In genomic region chr2:38512308-38513182, GRCm38 (mm10) we compare ENCODE assay signal across 8 mouse cellular contexts. TPM values are rescaled to one million over a fixed set of nuclear protein-coding genes. Genes with fewer than 3 reads are reported as not detected.
DNase-seq lines count a peak whose midpoint lies in the region; ATAC-seq and TF ChIP-seq lines count a peak whose summit lies in the region.

No protein-coding gene starts in this region.

- no peak for TF ChIP-seq EP300 in heart, adult 2 months (IDR thresholded peaks at IDR 0.05; ENCODE audit: insufficient read depth, low read depth, low read length)

- H3K27ac ChIP-seq in heart, adult 2 months: peak overlapping the region; percentile 93
- no peak overlapping the region for H3K27ac ChIP-seq in kidney, adult 2 months (ENCODE audit: insufficient read depth, low read depth, low read length)
- peak overlapping the region; percentile 87 for H3K27ac ChIP-seq in lung, embryonic 16.5 days (ENCODE audit: low read length)
- peak overlapping the region; percentile 97 for H3K27ac ChIP-seq in stomach, embryonic 14.5 days (ENCODE audit: low read length)

- TF ChIP-seq CTCF in heart, adult 2 months (IDR thresholded peaks at IDR 0.05): no peak
- TF ChIP-seq CTCF in kidney, adult 2 months (conservative IDR thresholded peaks at IDR 0.05; ENCODE audit: insufficient read depth, insufficient read length, low read depth, low read length): no peak

- H3K4me1 ChIP-seq in heart, adult 2 months (ENCODE audit: control insufficient read depth, insufficient read depth, low read length): peaks cover 23% of the 10 kb centered on the region
- peaks cover 7% of the 10 kb centered on the region for H3K4me1 ChIP-seq in kidney, adult 2 months (ENCODE audit: control insufficient read depth, insufficient read depth, low read length)
- H3K4me1 ChIP-seq in lung, embryonic 16.5 days (replicated peaks; ENCODE audit: control insufficient read depth, insufficient read depth, low read length): peaks cover 31% of the 10 kb centered on the region
- peaks cover 40% of the 10 kb centered on the region for H3K4me1 ChIP-seq in stomach, embryonic 14.5 days (ENCODE audit: control insufficient read depth, insufficient read depth, low read length)

- no peaks in the 10 kb centered on the region for H3K79me2 ChIP-seq in heart, adult 2 months (replicated peaks; ENCODE audit: control insufficient read depth, insufficient read depth, low read length)

- DNase-seq in embryo, embryonic 11 days: peak; percentile 62
- no peak for DNase-seq in embryo, embryonic 10 days (ENCODE audit: low spot score)
- DNase-seq in brain, adult 2 months (ENCODE audit: low read depth, low spot score): peak; percentile 48
- DNase-seq in heart, adult 2 months: peak; percentile 77 to 78
- DNase-seq in kidney, adult 2 months: peak; percentile 62
- no peak for DNase-seq in spleen, postnatal 36 days (ENCODE audit: low spot score in 2 of 2)

- 22% methylated on average over 16 of the region's 16 CpGs for WGBS in heart, adult 2 months
- WGBS in kidney, adult 2 months: 23% methylated on average over 16 of the region's 16 CpGs
- 3% methylated on average over 16 of the region's 16 CpGs for WGBS in lung, embryonic 16.5 days
- 3% methylated on average over 16 of the region's 16 CpGs for WGBS in stomach, embryonic 14.5 days

- peak overlapping the region; percentile 96 for H3K9ac ChIP-seq in heart, adult 2 months (ENCODE audit: low read depth, low read length)
- H3K9ac ChIP-seq in lung, embryonic 16.5 days (ENCODE audit: low read length): peak overlapping the region; percentile 90
- H3K9ac ChIP-seq in stomach, embryonic 14.5 days (replicated peaks; ENCODE audit: low read depth, low read length): peak overlapping the region; percentile 91

- peak; percentile 53 for ATAC-seq in lung, embryonic 16.5 days (ENCODE audit: low read depth)
- peak; percentile 46 for ATAC-seq in stomach, embryonic 14.5 days (ENCODE audit: insufficient number of reproducible peaks, insufficient read depth, low FRiP score, low read depth)

- H3K4me3 ChIP-seq in heart, adult 2 months: peak overlapping the region; percentile 80
- peak overlapping the region; percentile 69 for H3K4me3 ChIP-seq in kidney, adult 2 months (ENCODE audit: insufficient read depth, low read depth, low read length)
- peak overlapping the region; percentile 80 for H3K4me3 ChIP-seq in lung, embryonic 16.5 days (ENCODE audit: low read length)
- peak overlapping the region; percentile 71 for H3K4me3 ChIP-seq in stomach, embryonic 14.5 days (ENCODE audit: low read depth, low read length)

- H3K4me2 ChIP-seq in lung, embryonic 16.5 days (ENCODE audit: low read depth, low read length): peak overlapping the region; percentile 64
- H3K4me2 ChIP-seq in stomach, embryonic 14.5 days (replicated peaks; ENCODE audit: low read depth, low read length): peak overlapping the region; percentile 76

- H3K27me3 ChIP-seq in heart, adult 2 months (ENCODE audit: control insufficient read depth, insufficient read depth, low read length): no peaks in the 10 kb centered on the region
- H3K27me3 ChIP-seq in kidney, adult 2 months (replicated peaks; ENCODE audit: control insufficient read depth, insufficient read depth, low read length): no peaks in the 10 kb centered on the region
- H3K27me3 ChIP-seq in lung, embryonic 16.5 days (ENCODE audit: control insufficient read depth, insufficient read depth, low read depth, low read length): no peaks in the 10 kb centered on the region
- no peaks in the 10 kb centered on the region for H3K27me3 ChIP-seq in stomach, embryonic 14.5 days (ENCODE audit: control insufficient read depth, insufficient read depth, low read length)

- H3K9me3 ChIP-seq in lung, embryonic 16.5 days (ENCODE audit: control insufficient read depth, low read length): no peaks in the 10 kb centered on the region
- no peaks in the 10 kb centered on the region for H3K9me3 ChIP-seq in stomach, embryonic 14.5 days (ENCODE audit: control insufficient read depth, low read depth, low read length)

- intact Hi-C loops in heart, adult 2 months (cut with DNase I): loop anchor here (1.0 to 5.0 kb wide), 2 partner anchors 26 to 35 kb away; no protein-coding TSS in a partner anchor

- no peak for TF ChIP-seq POLR2A in heart, adult 2 months (IDR thresholded peaks at IDR 0.05; ENCODE audit: insufficient read depth, low read depth, low read length)
- TF ChIP-seq POLR2A in kidney, adult 2 months (IDR thresholded peaks at IDR 0.05; ENCODE audit: low read depth, low read length): no peak

- H3K36me3 ChIP-seq in heart, adult 2 months (ENCODE audit: control insufficient read depth, insufficient read depth, low read length): no peaks in the 10 kb centered on the region
- no peaks in the 10 kb centered on the region for H3K36me3 ChIP-seq in kidney, adult 2 months (ENCODE audit: control insufficient read depth, insufficient read depth, low read length)
- no peaks in the 10 kb centered on the region for H3K36me3 ChIP-seq in lung, embryonic 16.5 days (ENCODE audit: control insufficient read depth, insufficient read depth, low read length)
- no peaks in the 10 kb centered on the region for H3K36me3 ChIP-seq in stomach, embryonic 14.5 days (ENCODE audit: control insufficient read depth, insufficient read depth, low read length)

RNA-seq across cellular contexts. Expression of gene Nek6, which starts 1.1 kb away (rescaled TPM):
- 1 to 10 TPM; 2.9 to 3.3 TPM for total RNA-seq in heart, adult 2 months (2021)
- polyA plus RNA-seq in heart, adult 2 months (2012; rRNA removed): 5.5 and 5.8 TPM in 2 replicates
- polyA plus RNA-seq in kidney, adult 2 months (2012; rRNA removed): 15.0 and 18.6 TPM in 2 replicates
- polyA plus RNA-seq in lung, embryonic 16.5 days (2015; fragmentation: Nextera tagmentation; extraction: Ambion mirVana): 117 and 122 TPM in 2 replicates
- 132 and 136 TPM in 2 replicates for polyA plus RNA-seq in stomach, embryonic 14.5 days (2014; fragmentation: Nextera tagmentation; extraction: Ambion mirVana)

Comparison
In these comparisons a context has a peak if more than half of its experiments do, and no peak if none do; other contexts are left out.
1. DNase-seq: peak in embryo, embryonic 11 days (single experiment), brain, adult 2 months (single experiment), heart, adult 2 months (2 of 2) and kidney, adult 2 months (single experiment); none in embryo, embryonic 10 days (single experiment) and spleen, postnatal 36 days (0 of 2).
2. Peak in every context shown above with its lines, with median percentiles within 50 percentile points of each other: H3K4me3 ChIP-seq and H3K9ac ChIP-seq.